Mouse (Mus musculus) liver, embryonic 14.5 days (tissue): ENCODE results near the gene Ntf3. TPM values are rescaled to one million over a fixed set of nuclear protein-coding genes. Genes with fewer than 3 reads are reported as not detected.

Source experiments
- ATAC-seq: fragments of 200-750 bp; cut with Nextera tagmentation; 2 replicates; pipeline ENCODE4 v1.8.0; 2017; ENCODE audit warnings: moderate number of reproducible peaks, mild to moderate bottlenecking, moderate library complexity; ENCODE audit not compliant: insufficient read depth
- DNase-seq, 3 experiments: peaks; one replicate each; pipeline ENCODE4 v3.0.0-alpha.2; 2012 to 2013; ENCODE audit warnings: low read depth in 3 of 3, low spot score in 3 of 3
- H3K27ac ChIP-seq: fragments of 300-500 bp; sonication (generic); 2 replicates; pipeline ENCODE4 v1.5.1; 2014; ENCODE audit warnings: moderate library complexity, mild to moderate bottlenecking, control low read depth, inconsistent platforms
- H3K27me3 ChIP-seq: fragments of 300-500 bp; sonication (generic); 2 replicates; pipeline ENCODE4 v1.6.1; 2014; ENCODE audit warnings: mild to moderate bottlenecking, low read length, moderate library complexity; ENCODE audit not compliant: control insufficient read depth, insufficient read depth
- H3K36me3 ChIP-seq: fragments of 300-500 bp; sonication (generic); replicated peaks from 2 replicates; pipeline ENCODE4 v1.6.1; 2014; ENCODE audit warnings: low read depth; ENCODE audit not compliant: control insufficient read depth, insufficient read depth
- H3K4me1 ChIP-seq, 2 experiments: fragments of 200-500 bp in 1 of 2; fragments of 300-500 bp in 1 of 2; sonication (generic) in 1 of 2; replicated peaks; 2 replicates each; pipeline ENCODE4 v1.6.1; 2012 to 2014; ENCODE audit warnings: antibody characterized with exemption in 1 of 2, inconsistent platforms in 1 of 2, low read length in 1 of 2; ENCODE audit not compliant: control insufficient read depth in 2 of 2, insufficient read depth in 2 of 2
- H3K4me2 ChIP-seq: fragments of 300-500 bp; sonication (generic); 2 replicates; pipeline ENCODE4 v1.6.1; 2014; ENCODE audit warnings: low read depth, mild to moderate bottlenecking, control low read depth, moderate library complexity
- H3K4me3 ChIP-seq, 2 experiments: fragments of 200-500 bp in 1 of 2; fragments of 300-500 bp in 1 of 2; sonication (generic) in 1 of 2; 2 replicates each; pipeline ENCODE4 v1.5.1; 2012 to 2014; ENCODE audit warnings: low read depth in 2 of 2, low read length in 2 of 2, mild to moderate bottlenecking in 2 of 2, control low read depth in 1 of 2, inconsistent platforms in 1 of 2, moderate library complexity in 1 of 2; ENCODE audit not compliant: insufficient read depth in 1 of 2
- H3K9ac ChIP-seq: fragments of 300-500 bp; sonication (generic); replicated peaks from 2 replicates; pipeline ENCODE4 v1.6.1; 2014; ENCODE audit warnings: mild to moderate bottlenecking, control low read depth, moderate library complexity
- H3K9me3 ChIP-seq: fragments of 300-500 bp; sonication (generic); 2 replicates; pipeline ENCODE4 v1.6.1; 2016; ENCODE audit warnings: low read length, mixed read lengths; ENCODE audit not compliant: control insufficient read depth
- CTCF ChIP-seq: IDR thresholded peaks from 2 replicates; pipeline ENCODE4 v1.5.1; 2016; ENCODE audit warnings: antibody characterized with exemption, low read depth, control low read depth
- EP300 ChIP-seq: IDR thresholded peaks from 2 replicates; pipeline ENCODE4 v1.6.1; 2016; ENCODE audit warnings: antibody characterized with exemption, low read depth
- WGBS: fragments of 180-500 bp; shearing (Covaris S2); extraction: QIAGEN DNeasy Blood & Tissue Kit; methylation state at CpG from one replicate; pipeline ENCODE4 v1.1.7; 2014; ENCODE audit not compliant: insufficient replicate concordance; 5-methylcytosine and 5-hydroxymethylcytosine counted together
- polyA plus RNA-seq, 2 experiments: library from polyadenylated mRNA; depleted of rRNA in 1 of 2; stranded (reverse) in 1 of 2; unstranded in 1 of 2; fragments of >200 nt; fragmentation: Nextera tagmentation in 1 of 2; extraction: Ambion mirVana in 1 of 2; gene quantifications; 2 replicates each; pipeline versions ENCODE4 v1.2.1 to v1.2.3; 2012 to 2014

Gene Ntf3
- polyA plus RNA-seq, 2 experiments = 0.20 to 0.38 TPM

DNA sequence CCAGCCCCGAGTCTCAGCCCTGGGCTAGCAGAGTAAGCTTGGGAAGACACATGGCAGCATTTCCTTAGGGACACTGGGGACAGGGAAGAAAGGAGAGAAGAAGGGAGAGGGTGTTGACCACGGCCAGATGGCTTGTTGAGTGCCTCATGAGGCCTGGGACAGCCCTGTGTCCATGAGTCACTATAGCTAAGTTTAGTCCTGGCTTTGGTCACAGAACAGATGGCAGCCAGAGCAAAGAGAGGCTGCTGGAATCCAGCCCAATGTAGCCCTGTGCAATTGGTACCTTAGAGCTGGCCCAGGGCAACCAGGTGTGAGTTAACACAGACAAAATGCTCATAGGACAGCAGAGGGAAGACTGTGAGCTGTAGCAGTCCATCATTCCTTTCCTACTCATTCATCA, 33.2 kb upstream of the Ntf3 start:
- no peaks in the 10 kb centered on the region for H3K4me1 ChIP-seq
- no peaks in the 10 kb centered on the region for H3K27me3 ChIP-seq
- no peaks in the 10 kb centered on the region for H3K36me3 ChIP-seq
- WGBS = 30% methylated on average over 2 of the region's 2 CpGs
- DNase-seq (no peak), ATAC-seq (no peak)
- no peak overlapping the region for H3K4me3 ChIP-seq
- no peak overlapping the region for H3K4me2 ChIP-seq
- no peak overlapping the region for H3K9ac ChIP-seq
- no peaks in the 10 kb centered on the region for H3K9me3 ChIP-seq
- H3K27ac ChIP-seq = no peak overlapping the region
- no peak for TF ChIP-seq CTCF
- TF ChIP-seq EP300 = no peak

DNA sequence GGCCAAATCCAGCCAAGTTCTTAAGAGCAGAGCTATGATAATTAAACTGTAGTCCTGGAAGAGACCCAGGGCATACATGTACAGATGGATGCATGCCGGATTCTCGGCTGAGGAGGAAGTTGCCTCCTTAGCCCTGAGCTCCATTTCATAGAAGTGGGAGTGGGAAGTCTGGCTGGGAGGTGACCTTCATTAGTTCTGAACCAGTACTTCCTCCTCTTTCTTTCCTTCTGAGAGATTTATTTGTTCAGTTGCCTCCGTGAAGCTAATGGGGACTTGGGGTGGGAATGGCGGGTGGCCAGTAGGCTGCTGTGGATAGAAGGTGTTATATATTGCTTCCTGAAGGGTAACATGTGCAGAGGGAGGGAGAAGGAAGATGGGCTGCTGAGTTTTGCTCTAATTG, 28.1 kb upstream of the Ntf3 start:
- no peak overlapping the region for H3K27ac ChIP-seq
- H3K4me3 ChIP-seq = no peak overlapping the region
- no peak for ATAC-seq
- TF ChIP-seq EP300 (no peak), CTCF (no peak)
- no peaks in the 10 kb centered on the region for H3K36me3 ChIP-seq
- DNase-seq = no peak
- H3K9me3 ChIP-seq = no peaks in the 10 kb centered on the region
- H3K27me3 ChIP-seq = no peaks in the 10 kb centered on the region
- H3K4me2 ChIP-seq = no peak overlapping the region
- WGBS = 41% methylated on average over 4 of the region's 4 CpGs
- no peak overlapping the region for H3K9ac ChIP-seq
- no peaks in the 10 kb centered on the region for H3K4me1 ChIP-seq

GRCm38 (mm10) chr6:126190218-126190871, 23.6 kb upstream of the Ntf3 start:
- no peaks in the 10 kb centered on the region for H3K9me3 ChIP-seq
- H3K36me3 ChIP-seq = no peaks in the 10 kb centered on the region
- no peak for DNase-seq
- ATAC-seq = no peak
- H3K27ac ChIP-seq = no peak overlapping the region
- no peak overlapping the region for H3K4me2 ChIP-seq
- no peak overlapping the region for H3K4me3 ChIP-seq
- no peaks in the 10 kb centered on the region for H3K4me1 ChIP-seq
- TF ChIP-seq EP300 = no peak
- TF ChIP-seq CTCF = no peak
- no peaks in the 10 kb centered on the region for H3K27me3 ChIP-seq
- WGBS = 56% methylated on average over 10 of the region's 10 CpGs
- no peak overlapping the region for H3K9ac ChIP-seq

- WGBS = 67% methylated on average over 8 of the region's 8 CpGs
- H3K9ac ChIP-seq = no peak overlapping the region
- no peak for ATAC-seq
- no peak for DNase-seq
- H3K9me3 ChIP-seq = no peaks in the 10 kb centered on the region
- no peaks in the 10 kb centered on the region for H3K4me1 ChIP-seq
- no peaks in the 10 kb centered on the region for H3K36me3 ChIP-seq
- no peak overlapping the region for H3K27ac ChIP-seq
- H3K27me3 ChIP-seq = no peaks in the 10 kb centered on the region
- no peak overlapping the region for H3K4me2 ChIP-seq
- TF ChIP-seq EP300 = no peak
- no peak for TF ChIP-seq CTCF
- H3K4me3 ChIP-seq = no peak overlapping the region
These were observed 20.7 kb upstream of the Ntf3 start for GRCm38 (mm10) chr6:126187400-126187799.

GRCm38 (mm10) chr6:126186116-126186515, 19.4 kb upstream of the Ntf3 start:
- WGBS = 45% methylated on average over 1 of the region's 1 CpGs
- Histone ChIP-seq H3K4me3 (no peak overlapping the region), H3K4me2 (no peak overlapping the region), H3K9me3 (no peaks in the 10 kb centered on the region), H3K4me1 (no peaks in the 10 kb centered on the region), H3K36me3 (no peaks in the 10 kb centered on the region), H3K27me3 (no peaks in the 10 kb centered on the region), H3K27ac (no peak overlapping the region), H3K9ac (no peak overlapping the region)
- DNase-seq (no peak), ATAC-seq (no peak)
- TF ChIP-seq EP300 (no peak), CTCF (no peak)
